Comparison of ENCODE assay signal across 8 mouse cellular contexts in genomic region chr4:145214786-145215174, GRCm38 (mm10). TPM values are rescaled to one million over a fixed set of nuclear protein-coding genes. Genes with fewer than 3 reads are reported as not detected.
DNase-seq lines count a peak whose midpoint lies in the region; ATAC-seq and TF ChIP-seq lines count a peak whose summit lies in the region.

No protein-coding gene starts in this region.

- peak overlapping the region; percentile 7; the same call in 1 of the 2 replicates for H3K4me3 ChIP-seq in gastrocnemius, adult 2 months
- H3K4me3 ChIP-seq in spleen, adult 2 months (ENCODE audit: extremely low read depth, insufficient read depth, insufficient read length) = no peak overlapping the region
- H3K4me3 ChIP-seq in limb, embryonic 14.5 days (replicated peaks; ENCODE audit: low read length) = no peak overlapping the region

- TF ChIP-seq POLR2A in spleen, adult 2 months (IDR thresholded peaks at IDR 0.05; ENCODE audit: low read depth, low read length) = no peak
- TF ChIP-seq POLR2A in limb, embryonic 14.5 days (IDR thresholded peaks at IDR 0.05; ENCODE audit: borderline replicate concordance, extremely low read depth, insufficient read depth, insufficient read length) = no peak

- intact Hi-C loops in gastrocnemius, adult 2 months (cut with DNase I) = loop anchor here (1.0 to 2.0 kb wide), 2 partner anchors 58 to 72 kb away; no protein-coding TSS in a partner anchor

- DNase-seq in gastrocnemius, adult 2 months = peak; percentile 47
- DNase-seq in gastrocnemius, adult 18-20 months (ENCODE audit: low spot score) = no peak
- DNase-seq in spleen, adult 2 months (ENCODE audit: low read depth in 1 of 2, low spot score in 2 of 2) = no peak
- DNase-seq in spleen, postnatal 14 days (ENCODE audit: low spot score in 2 of 2) = no peak
- no peak for DNase-seq in limb, embryonic 14.5 days (ENCODE audit: low spot score)
- no peak for DNase-seq in left cerebral cortex, adult 9 months (ENCODE audit: low spot score in 2 of 2)

- ATAC-seq in limb, embryonic 14.5 days (ENCODE audit: low FRiP score, low read depth) = peak; percentile 58
- no peak for ATAC-seq in CD4-positive, CD25-positive, alpha-beta regulatory T cell, adult 4 months
- ATAC-seq in frontal cortex, adult (ENCODE audit: low TSS enrichment) = no peak

- WGBS in spleen, adult 2 months = 78% methylated on average over 6 of the region's 6 CpGs
- WGBS in limb, embryonic 14.5 days = 42% methylated on average over 6 of the region's 6 CpGs

- no peaks in the 10 kb centered on the region for H3K27me3 ChIP-seq in spleen, adult 2 months (ENCODE audit: control insufficient read depth, insufficient read depth, low read length)
- H3K27me3 ChIP-seq in limb, embryonic 14.5 days (ENCODE audit: control insufficient read depth, insufficient read depth, low read length) = no peaks in the 10 kb centered on the region

- TF ChIP-seq CTCF in gastrocnemius, adult 2 months (IDR thresholded peaks at IDR 0.05) = no peak
- TF ChIP-seq CTCF in spleen, adult 2 months (IDR thresholded peaks at IDR 0.05; ENCODE audit: extremely low read depth, insufficient read depth, insufficient read length, insufficient replicate concordance) = no peak

- H3K27ac ChIP-seq in gastrocnemius, adult 2 months = peak overlapping the region; percentile 66
- H3K27ac ChIP-seq in spleen, adult 2 months (ENCODE audit: insufficient read depth, low read length) = peak overlapping the region; percentile 2; the same call in 1 of the 2 replicates
- no peak overlapping the region for H3K27ac ChIP-seq in limb, embryonic 14.5 days (replicated peaks; ENCODE audit: low read depth, low read length)

- no peaks in the 10 kb centered on the region for H3K9me3 ChIP-seq in limb, embryonic 14.5 days (ENCODE audit: control insufficient read depth, low read length)

- peaks cover 18% of the 10 kb centered on the region for H3K36me3 ChIP-seq in spleen, adult 2 months (ENCODE audit: control insufficient read depth, insufficient read depth, low read length)
- no peaks in the 10 kb centered on the region for H3K36me3 ChIP-seq in limb, embryonic 14.5 days (ENCODE audit: control insufficient read depth, insufficient read depth, low read length)

- H3K9ac ChIP-seq in limb, embryonic 14.5 days (ENCODE audit: low read depth, low read length, severe bottlenecking) = no peak overlapping the region

- H3K4me1 ChIP-seq in spleen, adult 2 months (ENCODE audit: control insufficient read depth, insufficient read depth, insufficient read length) = peaks cover 8% of the 10 kb centered on the region
- peaks cover 4% of the 10 kb centered on the region; the same call in 1 of the 2 replicates for H3K4me1 ChIP-seq in limb, embryonic 14.5 days (ENCODE audit: control insufficient read depth, insufficient read depth, low read length)

- no peak overlapping the region for H3K4me2 ChIP-seq in limb, embryonic 14.5 days (replicated peaks; ENCODE audit: low read depth, low read length, severe bottlenecking)

RNA-seq across cellular contexts. Expression of gene Vps13d, which starts 20.0 kb away (rescaled TPM):
- total RNA-seq in gastrocnemius, adult 2 months (2021) = 10 to 100 TPM; 35.6 to 37.0 TPM
- 10 to 100 TPM; 28.7 to 34.3 TPM for total RNA-seq in gastrocnemius, adult 18-20 months (2021)
- polyA plus RNA-seq in spleen, adult 2 months (2012; rRNA removed) = 10.2 and 12.1 TPM in 2 replicates
- 19.0 and 26.3 TPM in 2 replicates for polyA plus RNA-seq in limb, embryonic 14.5 days (2012; rRNA removed)
- polyA plus RNA-seq in limb, embryonic 14.5 days (2014; fragmentation: Nextera tagmentation; extraction: Ambion mirVana) = 16.8 and 20.1 TPM in 2 replicates
- polyA plus RNA-seq in CD4-positive, CD25-positive, alpha-beta regulatory T cell, adult 4 months (2017; shearing (Covaris generic)) = 10 to 100 TPM; 19.0 to 20.6 TPM

RNA-seq across cellular contexts. Expression of gene Tnfrsf1b, which starts 31.9 kb away (rescaled TPM):
- 1 to 10 TPM; 2.5 to 3.0 TPM for total RNA-seq in gastrocnemius, adult 2 months (2021)
- total RNA-seq in gastrocnemius, adult 18-20 months (2021) = 1 to 10 TPM; 1.5 to 2.9 TPM
- polyA plus RNA-seq in spleen, adult 2 months (2012; rRNA removed) = 45.9 and 63.4 TPM in 2 replicates
- 3.5 and 5.4 TPM in 2 replicates for polyA plus RNA-seq in limb, embryonic 14.5 days (2012; rRNA removed)
- 3.8 and 3.9 TPM in 2 replicates for polyA plus RNA-seq in limb, embryonic 14.5 days (2014; fragmentation: Nextera tagmentation; extraction: Ambion mirVana)
- 100 to 1,000 TPM; 115 to 174 TPM for polyA plus RNA-seq in CD4-positive, CD25-positive, alpha-beta regulatory T cell, adult 4 months (2017; shearing (Covaris generic))
